Mouse (Mus musculus) urinary bladder, postnatal 36 days (tissue): ENCODE data around the gene Stim2.

Experiments
- DNase-seq, 2 experiments: peaks; one replicate each; pipeline ENCODE4 v3.0.0; 2022; ENCODE audit warnings: low spot score in 2 of 2, mixed read lengths in 1 of 2

Gene Stim2

DNA sequence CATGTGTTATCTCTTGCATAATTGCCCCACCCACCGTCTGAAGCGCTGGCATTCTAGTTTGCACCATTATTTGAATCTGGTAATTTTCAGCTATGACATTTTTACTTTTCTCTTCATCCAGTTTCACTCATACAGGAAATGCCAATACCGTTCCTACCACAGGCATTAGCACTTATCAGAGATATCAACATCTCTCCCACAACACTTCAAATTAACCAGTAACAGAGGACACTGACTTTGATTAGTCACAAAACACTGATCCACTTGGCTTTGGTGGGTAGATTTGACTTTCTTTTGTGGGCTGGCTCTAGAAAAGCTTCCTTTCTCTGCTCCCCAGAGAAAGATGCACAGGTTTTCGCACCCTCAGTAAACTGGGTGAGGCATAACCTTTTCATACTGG, 3.7 kb upstream of the Stim2 start:
- DNase-seq, result no peak

- peak; percentile 60 to 74 for DNase-seq
These were observed 3.0 kb upstream of the Stim2 start for GRCm38 (mm10) chr5:53995316-53995715.

DNA sequence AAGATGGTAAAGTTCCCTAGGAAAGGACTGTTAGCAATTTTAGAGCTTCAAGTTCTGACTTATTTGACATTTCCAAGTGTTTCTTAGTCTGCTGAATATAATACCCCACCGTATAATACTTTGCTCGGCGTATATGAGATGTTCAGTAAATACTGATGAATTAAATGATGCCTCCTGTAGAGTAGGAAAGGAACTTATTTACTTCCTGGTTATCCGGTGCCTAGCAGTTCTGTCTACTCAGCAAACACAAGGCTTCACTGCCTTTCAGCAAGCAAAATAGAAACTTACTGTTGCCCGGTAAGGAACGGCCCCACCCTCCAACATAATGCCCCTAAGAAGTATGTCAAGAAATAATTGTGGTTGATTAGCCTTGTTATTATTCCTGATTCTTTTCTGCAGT, 1.5 kb upstream of the Stim2 start:
- DNase-seq, result no peak

- DNase-seq, result peak; percentile 38 to 54
These were observed 603 bp downstream of the Stim2 start for GRCm38 (mm10) chr5:53998743-53999460.

DNA sequence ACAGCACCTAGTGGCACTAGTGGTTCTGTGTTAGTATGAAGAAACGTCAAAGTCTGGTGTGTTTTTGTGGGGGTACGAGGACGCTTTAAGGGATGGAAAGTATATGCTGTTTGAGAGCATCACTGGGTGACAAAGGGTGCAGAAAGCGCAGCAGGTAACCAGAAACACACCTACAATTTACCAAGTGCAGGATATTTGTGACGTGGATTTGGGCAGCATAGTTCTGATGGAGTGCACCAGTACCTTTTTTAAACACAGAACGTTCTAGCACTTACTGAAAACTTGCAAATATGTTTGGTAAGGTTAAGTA, 1.1 kb downstream of the Stim2 start:
- DNase-seq, result no peak

- no peak for DNase-seq
These were observed 1.5 kb downstream of the Stim2 start for GRCm38 (mm10) chr5:53999831-54000230.

- DNase-seq, result no peak
These were observed 2.7 kb downstream of the Stim2 start for GRCm38 (mm10) chr5:54001021-54001420.

DNA sequence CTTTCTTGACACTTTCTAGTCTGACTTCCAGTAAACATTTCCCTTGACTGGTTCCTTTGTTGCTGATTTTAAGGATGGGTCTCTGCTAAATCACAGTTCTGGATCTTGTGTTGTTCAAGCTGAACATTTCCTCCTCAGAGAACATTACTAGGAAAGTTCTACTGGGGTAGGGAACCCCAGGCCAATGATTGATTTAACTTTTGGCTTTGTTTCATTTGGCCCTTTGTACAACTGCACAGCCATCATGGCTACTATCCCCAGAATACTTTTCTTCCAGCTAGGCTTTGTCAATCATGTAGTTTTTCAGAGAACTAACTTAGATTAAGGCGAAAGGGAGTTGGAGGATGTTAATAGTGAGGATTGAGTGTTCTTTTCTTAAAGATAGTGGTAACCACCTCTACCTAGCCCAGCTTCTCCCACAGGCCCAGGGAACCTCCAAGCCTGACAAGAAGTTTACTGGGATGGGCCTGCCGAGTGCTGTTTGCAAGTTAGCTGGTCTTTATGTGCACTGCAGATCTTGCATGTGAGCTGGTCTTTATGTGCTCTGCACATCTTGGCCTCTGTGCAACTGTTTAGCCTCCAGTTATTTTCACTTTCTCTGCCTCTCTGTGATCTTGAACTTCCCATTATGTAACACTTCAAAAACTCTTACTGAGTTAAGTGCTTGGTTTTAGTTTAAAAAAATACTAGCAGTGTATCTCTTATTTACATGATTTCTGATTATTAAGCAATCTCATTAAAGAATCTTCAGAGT, 7.0 kb downstream of the Stim2 start:
- DNase-seq, result no peak

DNA sequence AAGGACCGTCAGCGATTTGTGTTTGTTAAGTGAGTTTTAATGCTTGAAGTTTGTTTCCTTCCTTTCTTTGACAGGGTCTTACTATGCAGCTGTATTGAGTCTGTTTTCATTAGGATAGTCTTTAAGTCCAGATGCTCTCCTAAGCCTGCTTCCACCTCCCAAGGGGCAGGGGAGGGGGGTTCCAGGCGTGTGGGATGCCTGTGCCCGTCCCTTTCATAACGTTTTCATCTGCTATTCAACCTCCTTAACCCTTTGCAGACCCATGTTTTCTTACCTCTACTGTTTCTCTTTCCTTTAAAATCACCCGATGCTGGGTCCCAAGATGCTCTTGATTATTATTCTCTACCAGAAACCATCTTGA, 7.5 kb downstream of the Stim2 start:
- no peak for DNase-seq

DNA sequence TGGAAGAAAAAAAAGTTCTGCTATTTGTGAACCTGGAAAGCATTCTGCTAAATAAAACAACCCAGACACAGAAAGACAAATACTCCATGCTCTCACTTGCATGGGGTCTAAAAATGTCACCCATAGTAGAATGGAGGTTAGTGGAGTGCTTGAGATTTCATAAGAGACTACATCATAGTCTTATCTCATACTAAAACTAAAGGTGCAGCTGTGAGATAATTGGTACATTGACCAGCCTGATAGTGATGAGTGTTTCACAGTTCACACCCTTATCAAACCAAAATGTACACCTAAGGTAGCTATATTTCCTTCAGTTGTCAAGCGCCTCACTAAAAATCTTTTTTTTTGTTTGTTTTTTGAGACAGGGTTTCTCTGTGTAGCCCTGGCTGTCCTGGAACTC, 8.5 kb downstream of the Stim2 start:
- no peak for DNase-seq

GRCm38 (mm10) chr5:54007617-54008016, 9.3 kb downstream of the Stim2 start:
- DNase-seq, result no peak

GRCm38 (mm10) chr5:54013271-54013670, 15.0 kb downstream of the Stim2 start:
- no peak for DNase-seq

- DNase-seq, result no peak
These were observed 18.8 kb downstream of the Stim2 start for GRCm38 (mm10) chr5:54017143-54017542.

- DNase-seq, result no peak
These were observed 20.6 kb downstream of the Stim2 start for GRCm38 (mm10) chr5:54018856-54019255.

GRCm38 (mm10) chr5:54019546-54019945, 21.2 kb downstream of the Stim2 start:
- DNase-seq, result no peak

- DNase-seq, result no peak
These were observed 26.3 kb downstream of the Stim2 start for GRCm38 (mm10) chr5:54024610-54025009.

DNA sequence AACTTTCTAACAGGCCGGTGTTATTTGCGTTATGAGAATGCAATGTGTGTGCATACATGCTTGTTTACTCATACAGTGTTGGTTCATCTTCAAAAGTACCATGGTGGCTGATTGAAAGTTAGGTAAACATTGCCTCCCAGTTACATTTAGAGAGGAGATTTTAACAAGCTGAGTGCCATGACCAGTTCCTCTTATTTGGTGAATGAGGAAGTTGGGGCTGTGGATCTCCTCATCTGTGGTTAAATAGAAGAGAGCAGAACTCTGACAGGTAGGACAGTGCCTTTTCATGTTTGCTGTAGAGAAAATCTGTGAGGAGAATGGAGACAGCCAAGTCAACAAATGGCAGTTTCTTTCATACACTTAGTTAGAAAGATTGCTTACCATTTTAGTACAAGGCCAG, 27.3 kb downstream of the Stim2 start:
- no peak for DNase-seq

DNA sequence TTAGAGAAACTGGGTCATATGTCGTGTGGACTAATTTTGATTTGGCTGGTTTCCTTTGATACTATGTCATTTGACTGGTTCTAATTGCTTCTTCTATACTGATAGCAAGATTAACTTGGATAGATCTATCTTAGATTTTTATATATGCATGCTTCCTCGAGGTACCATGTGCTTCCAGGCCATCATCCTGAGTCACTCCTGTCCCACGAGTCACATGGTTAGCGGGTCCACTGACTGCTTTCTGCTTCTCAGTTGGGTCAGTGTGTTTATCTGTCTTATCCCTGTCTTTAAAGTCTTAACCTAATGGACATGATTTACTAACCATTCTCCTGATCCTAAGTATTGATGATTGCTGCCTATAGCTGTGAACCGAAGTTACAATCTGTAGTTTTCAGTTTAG, 34.9 kb downstream of the Stim2 start:
- DNase-seq, result no peak

DNA sequence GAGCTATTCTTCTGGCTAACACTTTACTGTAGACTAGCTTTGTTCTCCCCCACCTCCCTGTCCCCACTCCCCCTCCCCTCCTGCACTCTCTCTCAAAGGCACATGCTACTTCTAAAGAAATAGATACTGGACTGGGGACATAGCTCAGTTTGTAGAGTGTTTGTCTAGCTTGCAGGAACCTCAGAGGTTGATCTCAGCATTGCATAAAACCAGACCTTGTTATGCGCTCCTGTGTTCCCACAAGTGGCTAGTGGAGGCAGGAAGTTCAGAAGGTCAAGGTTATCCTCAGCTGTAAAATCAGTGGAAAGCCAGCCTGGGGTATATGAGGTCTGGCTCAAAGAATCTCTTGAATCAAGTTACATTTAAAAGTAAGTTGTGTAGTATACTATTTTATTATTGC, 36.4 kb downstream of the Stim2 start:
- DNase-seq, result no peak

DNA sequence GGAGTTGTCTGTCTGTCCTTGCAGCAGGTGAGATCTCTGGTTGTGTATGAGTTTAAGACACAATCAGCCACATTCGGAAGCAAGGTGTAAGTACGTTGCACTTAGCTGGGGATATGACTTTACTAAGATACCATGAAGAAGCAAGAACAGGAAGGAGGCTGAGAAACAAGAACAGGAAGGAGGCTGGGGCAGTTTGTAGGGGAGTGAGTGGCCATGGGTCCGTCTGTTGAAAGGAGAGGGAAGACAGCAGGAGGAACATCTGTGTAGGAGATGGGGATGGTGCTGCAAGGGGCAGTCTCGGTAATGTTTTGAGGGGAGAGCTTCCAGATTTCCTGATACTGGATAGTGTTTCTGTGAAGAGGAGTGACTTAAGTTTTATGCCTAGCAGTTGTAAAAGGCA, 40.3 kb downstream of the Stim2 start:
- DNase-seq, result no peak

DNA sequence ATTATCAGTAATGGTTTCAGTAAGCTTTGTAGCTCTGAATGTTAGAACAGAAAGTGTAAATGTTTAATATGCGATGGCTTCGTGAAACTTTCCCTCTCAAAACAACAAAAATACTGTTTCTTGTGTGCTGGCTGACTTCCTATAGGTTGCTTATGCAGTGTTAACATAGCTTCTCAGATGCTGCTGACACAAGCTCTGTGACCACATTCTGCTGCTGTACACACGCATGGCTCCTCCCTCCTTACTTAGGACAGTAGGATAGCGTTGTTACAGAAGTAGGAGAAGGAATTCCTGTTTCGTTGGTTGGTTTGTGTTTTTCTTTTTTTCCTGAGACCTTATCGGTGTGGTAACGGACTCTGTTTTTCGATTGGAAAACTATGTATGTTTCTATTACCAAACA, 42.2 kb downstream of the Stim2 start:
- DNase-seq, result no peak

- no peak for DNase-seq
These were observed 43.7 kb downstream of the Stim2 start for GRCm38 (mm10) chr5:54042013-54042412.

DNA sequence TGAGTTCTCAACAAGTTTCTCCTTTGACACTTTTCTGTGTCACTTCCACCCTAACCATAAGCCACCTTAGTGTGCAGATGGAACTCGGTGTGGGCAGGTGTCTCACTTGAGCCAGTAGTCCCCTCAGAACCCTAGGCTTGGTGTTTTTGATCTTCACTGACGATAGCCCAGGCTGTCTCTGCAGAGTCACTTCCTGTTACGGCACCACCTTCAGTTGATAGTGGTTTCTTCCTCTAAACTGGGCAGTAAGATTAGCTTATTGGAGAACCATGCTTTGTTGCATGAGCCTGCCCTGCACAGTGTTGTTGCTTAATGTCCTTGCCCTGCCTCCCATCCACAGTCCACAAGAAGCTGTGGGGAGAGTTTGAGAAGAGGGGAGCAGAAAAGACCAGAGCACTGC, 47.2 kb downstream of the Stim2 start:
- DNase-seq, result no peak

DNA sequence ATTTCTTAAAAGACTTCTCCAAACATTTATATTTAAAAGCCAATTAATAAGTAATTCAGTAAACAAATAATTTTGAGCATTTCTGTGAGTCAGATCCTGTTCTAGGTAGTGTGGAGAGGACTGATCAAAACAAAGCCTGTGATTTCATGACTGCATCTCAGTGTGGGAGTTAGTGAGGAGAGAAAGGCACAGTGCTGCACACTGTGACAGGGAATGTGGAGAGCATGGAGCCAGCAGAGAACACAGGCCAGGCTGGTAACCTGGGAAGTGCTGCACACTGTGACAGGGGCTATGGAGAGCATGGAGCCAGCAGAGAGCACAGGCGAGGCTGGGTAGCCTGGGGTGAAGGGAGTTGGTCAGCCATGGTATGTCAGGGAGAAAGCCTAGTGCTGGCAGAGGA, 48.1 kb downstream of the Stim2 start:
- DNase-seq, result no peak
